Mouse (Mus musculus) heart, embryonic 14.5 days (tissue): ENCODE data around the gene Gzf1. TPM values are rescaled to one million over a fixed set of nuclear protein-coding genes. Genes with fewer than 3 reads are reported as not detected.

Experiments used
- ATAC-seq: fragments of 200-750 bp; cut with Nextera tagmentation; 2 replicates; pipeline ENCODE4 v1.8.0; 2017; ENCODE audit warnings: low read depth, moderate TSS enrichment; ENCODE audit not compliant: insufficient number of reproducible peaks, insufficient read depth, low FRiP score
- H3K27ac ChIP-seq, 2 experiments: fragments of 200-500 bp in 1 of 2; fragments of 300-500 bp in 1 of 2; sonication (generic) in 1 of 2; replicated peaks in 1 of 2; 2 replicates each; pipeline ENCODE4 v1.5.1; 2012 to 2014; ENCODE audit warnings: low read depth in 2 of 2, low read length in 2 of 2, control low read depth in 1 of 2, mild to moderate bottlenecking in 1 of 2, mixed read lengths in 1 of 2; ENCODE audit not compliant: control insufficient read depth in 1 of 2, insufficient read depth in 1 of 2
- H3K27me3 ChIP-seq: fragments of 300-500 bp; sonication (generic); 2 replicates; pipeline ENCODE4 v1.6.1; 2014; ENCODE audit warnings: mild to moderate bottlenecking, low read length, control low read depth; ENCODE audit not compliant: control insufficient read depth, insufficient read depth
- H3K36me3 ChIP-seq: fragments of 300-500 bp; sonication (generic); 2 replicates; pipeline ENCODE4 v1.6.1; 2014; ENCODE audit warnings: mild to moderate bottlenecking, control low read depth, low read length, mixed read lengths; ENCODE audit not compliant: control insufficient read depth, insufficient read depth
- H3K4me1 ChIP-seq, 2 experiments: fragments of 200-500 bp in 1 of 2; fragments of 300-500 bp in 1 of 2; sonication (generic) in 1 of 2; 2 replicates each; pipeline ENCODE4 v1.6.1; 2012 to 2014; ENCODE audit warnings: low read length in 2 of 2, control low read depth in 1 of 2, mixed read lengths in 1 of 2; ENCODE audit not compliant: control insufficient read depth in 2 of 2, insufficient read depth in 2 of 2
- H3K4me2 ChIP-seq: fragments of 300-500 bp; sonication (generic); 2 replicates; pipeline ENCODE4 v1.6.1; 2014; ENCODE audit warnings: mild to moderate bottlenecking, low read length
- H3K4me3 ChIP-seq, 2 experiments: fragments of 200-500 bp in 1 of 2; fragments of 300-500 bp in 1 of 2; sonication (generic) in 1 of 2; 2 replicates each; pipeline ENCODE4 v1.5.1; 2012 to 2014; ENCODE audit warnings: low read length in 2 of 2, mild to moderate bottlenecking in 2 of 2, control low read depth in 1 of 2, low read depth in 1 of 2, moderate library complexity in 1 of 2; ENCODE audit not compliant: control insufficient read depth in 1 of 2, insufficient read depth in 1 of 2
- H3K9ac ChIP-seq: fragments of 300-500 bp; sonication (generic); 2 replicates; pipeline ENCODE4 v1.6.1; 2014; ENCODE audit warnings: mild to moderate bottlenecking, low read length
- H3K9me3 ChIP-seq: fragments of 300-500 bp; sonication (generic); 2 replicates; pipeline ENCODE4 v1.6.1; 2016; ENCODE audit warnings: low read length, control low read depth; ENCODE audit not compliant: control insufficient read depth
- WGBS: fragments of 180-500 bp; shearing (Covaris S2); extraction: QIAGEN DNeasy Blood & Tissue Kit; methylation state at CpG from one replicate; pipeline ENCODE4 v1.1.7; 2014; 5-methylcytosine and 5-hydroxymethylcytosine counted together
- polyA plus RNA-seq: library from polyadenylated mRNA; unstranded; fragments of >200 nt; fragmentation: Nextera tagmentation; extraction: Ambion mirVana; gene quantifications from 2 replicates; pipeline ENCODE4 v1.2.1, GENCODE M21; 2014

Gene Gzf1
- polyA plus RNA-seq, 1 experiment from 2014 or later: 15.6 TPM

GRCm38 (mm10) chr2:148663458-148663857, 17.4 kb upstream of the Gzf1 start:
- WGBS: 86% methylated on average over 1 of the region's 1 CpGs
- Histone ChIP-seq H3K9ac (no peak overlapping the region), H3K36me3 (no peaks in the 10 kb centered on the region), H3K9me3 (no peaks in the 10 kb centered on the region), H3K4me2 (no peak overlapping the region), H3K4me1 (no peaks in the 10 kb centered on the region), H3K27me3 (no peaks in the 10 kb centered on the region), H3K27ac (no peak overlapping the region), H3K4me3 (no peak overlapping the region)
- ATAC-seq: no peak

GRCm38 (mm10) chr2:148672199-148673096, 8.4 kb upstream of the Gzf1 start, which contains the start of gene Nxt1:
Gene Nxt1, plus strand, starts transcription at chr2:148672601.
- peak within 1 kb of the TSS; percentile 77 to 92 for H3K4me3 ChIP-seq
- H3K4me1 ChIP-seq: peaks cover 6 to 19% of the 10 kb centered on the region in 2 experiments
- H3K27ac ChIP-seq: peak within 1 kb of the TSS; percentile 64 to 84
- H3K36me3 ChIP-seq: peaks cover 20% of the 10 kb centered on the region
- H3K9ac ChIP-seq: peak within 1 kb of the TSS; percentile 92
- peak; percentile 99 for ATAC-seq
- peak within 1 kb of the TSS; percentile 84 for H3K4me2 ChIP-seq
- H3K27me3 ChIP-seq: no peaks in the 10 kb centered on the region
- under 1% methylated on average over 58 of the region's 58 CpGs for WGBS
- no peaks in the 10 kb centered on the region for H3K9me3 ChIP-seq

GRCm38 (mm10) chr2:148677801-148678200, 3.0 kb upstream of the Gzf1 start:
- H3K4me1 ChIP-seq: peaks cover 17 to 46% of the 10 kb centered on the region in 2 experiments
- H3K9me3 ChIP-seq: no peaks in the 10 kb centered on the region
- WGBS: 6% methylated on average over 26 of the region's 26 CpGs
- peak overlapping the region; percentile 68 for H3K9ac ChIP-seq
- peak overlapping the region; percentile 75 to 87 for H3K27ac ChIP-seq
- no peaks in the 10 kb centered on the region for H3K27me3 ChIP-seq
- H3K4me3 ChIP-seq: peak overlapping the region; percentile 49 to 61
- ATAC-seq: peak; percentile 5; the same call in 1 of the 2 replicates
- peak overlapping the region; percentile 61 for H3K4me2 ChIP-seq
- peaks cover 20% of the 10 kb centered on the region for H3K36me3 ChIP-seq

- H3K4me2 ChIP-seq: peak overlapping the region; percentile 89
- peaks cover 33% of the 10 kb centered on the region for H3K36me3 ChIP-seq
- H3K9me3 ChIP-seq: no peaks in the 10 kb centered on the region
- ATAC-seq: no peak
- WGBS: 3% methylated on average over 9 of the region's 9 CpGs
- H3K4me1 ChIP-seq: peaks cover 13 to 37% of the 10 kb centered on the region in 2 experiments
- peak overlapping the region; percentile 91 to 98 for H3K27ac ChIP-seq
- peak overlapping the region; percentile 3 to 24; a peak in 2 of 4 replicates for H3K4me3 ChIP-seq
- peak overlapping the region; percentile 48 for H3K9ac ChIP-seq
- H3K27me3 ChIP-seq: no peaks in the 10 kb centered on the region
Measured at GRCm38 (mm10) chr2:148679346-148679745, 1.5 kb upstream of the Gzf1 start.

GRCm38 (mm10) chr2:148681461-148681891, 653 bp downstream of the Gzf1 start:
- WGBS: 6% methylated on average over 17 of the region's 17 CpGs
- H3K9me3 ChIP-seq: no peaks in the 10 kb centered on the region
- H3K4me3 ChIP-seq: peak overlapping the region; percentile 65 to 81
- peak overlapping the region; percentile 92 for H3K9ac ChIP-seq
- H3K4me1 ChIP-seq: peaks cover 13 to 37% of the 10 kb centered on the region in 2 experiments
- ATAC-seq: peak; percentile 55
- peak overlapping the region; percentile 92 for H3K4me2 ChIP-seq
- no peaks in the 10 kb centered on the region for H3K27me3 ChIP-seq
- H3K36me3 ChIP-seq: peaks cover 39% of the 10 kb centered on the region
- peak overlapping the region; percentile 68 to 98 for H3K27ac ChIP-seq

- ATAC-seq: no peak
- H3K36me3 ChIP-seq: peaks cover 50% of the 10 kb centered on the region
- H3K4me2 ChIP-seq: no peak overlapping the region
- WGBS: 72% methylated on average over 1 of the region's 1 CpGs
- no peak overlapping the region for H3K27ac ChIP-seq
- H3K27me3 ChIP-seq: no peaks in the 10 kb centered on the region
- H3K9me3 ChIP-seq: no peaks in the 10 kb centered on the region
- H3K4me3 ChIP-seq: no peak overlapping the region
- H3K9ac ChIP-seq: no peak overlapping the region
- peaks cover 8 to 29% of the 10 kb centered on the region in 2 experiments for H3K4me1 ChIP-seq
Measured at GRCm38 (mm10) chr2:148683031-148683430, 2.2 kb downstream of the Gzf1 start.

GRCm38 (mm10) chr2:148684972-148685371, 4.1 kb downstream of the Gzf1 start:
- no peak for ATAC-seq
- no peak overlapping the region for H3K9ac ChIP-seq
- peaks cover 66% of the 10 kb centered on the region for H3K36me3 ChIP-seq
- H3K4me1 ChIP-seq: peaks cover 5 to 12% of the 10 kb centered on the region in 2 experiments
- no peak overlapping the region for H3K4me3 ChIP-seq
- no peaks in the 10 kb centered on the region for H3K27me3 ChIP-seq
- WGBS: 97% methylated on average over 2 of the region's 2 CpGs
- no peaks in the 10 kb centered on the region for H3K9me3 ChIP-seq
- H3K27ac ChIP-seq: no peak overlapping the region
- H3K4me2 ChIP-seq: no peak overlapping the region
